Mouse (Mus musculus) megakaryocyte, embryonic 14.5 days (primary cell): ENCODE measurements at regions not wholly inside any gene's neighbourhood (a gene's known extent, or its start where the extent isn't known, plus 50 kb on each side); places are given as distances from the start of the nearest gene placed in this dataset.

Experiments used
- FLI1 ChIP-seq: IDR thresholded peaks from 2 replicates; pipeline ENCODE4 v1.6.1; 2012; ENCODE audit warnings: low read length, inconsistent platforms, mixed read lengths
- GATA1 ChIP-seq: IDR thresholded peaks from 3 replicates; pipeline ENCODE4 v1.6.1; 2012; ENCODE audit warnings: mixed read lengths, low read length, inconsistent platforms, borderline replicate concordance

- TF ChIP-seq GATA1 (no peak), FLI1 (no peak)
These were observed 268.0 kb downstream of the Gadd45g start for GRCm38 (mm10) chr13:52114431-52114830.
